Mouse (Mus musculus) spleen, adult 2 months (tissue): ENCODE results near the gene Spcs2.

Experiments used
- CTCF ChIP-seq: fragments of 200-500 bp; IDR thresholded peaks from 2 replicates; pipeline ENCODE4 v1.5.1; 2011; ENCODE audit warnings: mild to moderate bottlenecking, inconsistent platforms; ENCODE audit not compliant: insufficient read depth, insufficient read length, insufficient replicate concordance; ENCODE audit errors: extremely low read depth
- POLR2A ChIP-seq: fragments of 200-500 bp; IDR thresholded peaks from 2 replicates; pipeline ENCODE4 v1.6.1; 2011; ENCODE audit warnings: low read depth, low read length, inconsistent platforms

- TF ChIP-seq POLR2A (no peak), CTCF (no peak)
Observed at GRCm38 (mm10) chr7:99869296-99869695, 6.0 kb upstream of the Spcs2 start.
